Mouse (Mus musculus): ENCODE results near the gene Oip5. TPM values are rescaled to one million over a fixed set of nuclear protein-coding genes. Genes with fewer than 3 reads are reported as not detected.

Gene Oip5
- polyA plus RNA-seq, 1 experiment from 2014 or later: 2.7 TPM

- Histone ChIP-seq H3K36me3 (ENCODE audit: control insufficient read depth, insufficient read depth, low read length) (peaks cover 7% of the 10 kb centered on the region; the same call in 1 of the 2 replicates), H3K27ac (ENCODE audit: low read depth, low read length) (no peak overlapping the region), H3K9me3 (ENCODE audit: control insufficient read depth, low read length) (no peaks in the 10 kb centered on the region), H3K4me3 (ENCODE audit: low read depth, low read length) (no peak overlapping the region), H3K27me3 (ENCODE audit: control insufficient read depth, insufficient read depth, low read length) (no peaks in the 10 kb centered on the region), H3K4me1 (ENCODE audit: control insufficient read depth, insufficient read depth, low read length) (no peaks in the 10 kb centered on the region), H3K4me2 (ENCODE audit: low read depth, low read length) (no peak overlapping the region), H3K9ac (replicated peaks; ENCODE audit: low read depth, low read length) (no peak overlapping the region)
- 89% methylated on average over 4 of the region's 4 CpGs for WGBS
- no peak for ATAC-seq (ENCODE audit: low read depth)
Observed at GRCm38 (mm10) chr2:119565284-119565683, 53.0 kb downstream of the Oip5 start.

GRCm38 (mm10) chr2:119561794-119562193, 56.5 kb downstream of the Oip5 start:
- Histone ChIP-seq H3K27me3 (ENCODE audit: control insufficient read depth, insufficient read depth, low read length) (no peaks in the 10 kb centered on the region), H3K9me3 (ENCODE audit: control insufficient read depth, low read length) (no peaks in the 10 kb centered on the region), H3K27ac (ENCODE audit: low read depth, low read length) (no peak overlapping the region), H3K4me1 (ENCODE audit: control insufficient read depth, insufficient read depth, low read length) (no peaks in the 10 kb centered on the region), H3K4me2 (ENCODE audit: low read depth, low read length) (no peak overlapping the region), H3K9ac (replicated peaks; ENCODE audit: low read depth, low read length) (no peak overlapping the region), H3K4me3 (ENCODE audit: low read depth, low read length) (no peak overlapping the region), H3K36me3 (ENCODE audit: control insufficient read depth, insufficient read depth, low read length) (peaks cover 7% of the 10 kb centered on the region; the same call in 1 of the 2 replicates)
- 93% methylated on average over 3 of the region's 3 CpGs for WGBS
- no peak for ATAC-seq (ENCODE audit: low read depth)

Other genes starting within 250 kb of the Oip5 start
- gene Ino80, start 140.8 kb downstream of the Oip5 start, polyA plus RNA-seq (2014; fragmentation: Nextera tagmentation; extraction: Ambion mirVana): 5.0 and 5.9 TPM in 2 replicates
- 0.62 and 1.0 TPM in 2 replicates for gene Exd1, start 70.8 kb downstream of the Oip5 start, polyA plus RNA-seq (2014; fragmentation: Nextera tagmentation; extraction: Ambion mirVana)
- gene Chp1, start 70.8 kb downstream of the Oip5 start, polyA plus RNA-seq (2014; fragmentation: Nextera tagmentation; extraction: Ambion mirVana): 52.6 and 67.9 TPM in 2 replicates
- 5.6 and 8.5 TPM in 2 replicates for gene Nusap1, start 171 bp downstream of the Oip5 start, polyA plus RNA-seq (2014; fragmentation: Nextera tagmentation; extraction: Ambion mirVana)
- gene Ndufaf1, start 44.4 kb upstream of the Oip5 start, polyA plus RNA-seq (2014; fragmentation: Nextera tagmentation; extraction: Ambion mirVana): 39.9 and 40.8 TPM in 2 replicates
- gene Rtf1, start 56.6 kb upstream of the Oip5 start, polyA plus RNA-seq (2014; fragmentation: Nextera tagmentation; extraction: Ambion mirVana): 41.3 and 48.9 TPM in 2 replicates
- 0.15 and 0.19 TPM in 2 replicates for gene Itpka, start 123.9 kb upstream of the Oip5 start, polyA plus RNA-seq (2014; fragmentation: Nextera tagmentation; extraction: Ambion mirVana)
- gene Ltk, start 142.0 kb upstream of the Oip5 start, polyA plus RNA-seq (2014; fragmentation: Nextera tagmentation; extraction: Ambion mirVana): 1.8 and 2.2 TPM in 2 replicates
- gene Rpap1, start 169.1 kb upstream of the Oip5 start, polyA plus RNA-seq (2014; fragmentation: Nextera tagmentation; extraction: Ambion mirVana): 15.7 and 19.5 TPM in 2 replicates
- gene Tyro3, start 179.3 kb upstream of the Oip5 start, polyA plus RNA-seq (2014; fragmentation: Nextera tagmentation; extraction: Ambion mirVana): 18.7 and 21.6 TPM in 2 replicates